Mouse (Mus musculus): ENCODE measurements at regions not wholly inside any gene's neighbourhood (a gene's known extent, or its start where the extent isn't known, plus 50 kb on each side); places are given as distances from the start of the nearest gene placed in this dataset.

GRCm38 (mm10) chr3:41366264-41366663 lies 189.3 kb upstream of the Jade1 start:
- DNase-seq (ENCODE audit: low spot score in 2 of 2) = no peak

DNA sequence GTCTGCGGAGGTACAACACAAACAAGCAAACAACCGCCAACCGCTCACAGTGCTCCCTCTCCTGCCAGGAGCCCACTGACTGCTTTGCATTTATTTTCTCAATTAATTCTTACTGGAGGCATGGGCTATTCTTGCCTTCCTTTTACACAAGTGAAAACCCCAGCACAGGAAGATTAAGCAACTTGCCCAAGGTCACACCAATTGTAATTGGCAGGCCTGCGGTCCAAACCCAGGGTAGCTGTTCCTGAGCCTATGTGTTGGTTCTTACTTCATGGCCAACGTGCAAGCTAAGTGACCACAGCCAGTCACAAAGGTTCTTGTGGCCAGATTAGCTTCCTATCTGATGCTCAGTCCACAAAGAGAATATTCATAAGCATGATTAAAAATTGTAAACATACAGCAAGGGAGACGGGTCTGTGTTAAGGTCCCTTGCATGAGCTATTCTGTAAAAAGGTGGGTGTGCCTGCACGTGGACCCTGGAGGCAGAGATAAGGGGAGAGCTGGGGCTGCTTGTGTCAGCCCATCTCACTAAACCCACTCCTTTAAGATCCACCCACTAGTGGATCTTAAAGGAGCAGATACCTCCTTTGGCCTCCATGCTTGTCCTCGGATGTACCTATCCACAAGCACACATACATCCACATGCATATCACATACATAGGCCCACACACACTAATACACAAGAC lies 190.2 kb upstream of the Jade1 start:
- DNase-seq (ENCODE audit: low spot score in 2 of 2) = no peak

GRCm38 (mm10) chr3:41363947-41364346 lies 191.6 kb upstream of the Jade1 start:
- DNase-seq (ENCODE audit: low spot score in 2 of 2) = no peak

DNA sequence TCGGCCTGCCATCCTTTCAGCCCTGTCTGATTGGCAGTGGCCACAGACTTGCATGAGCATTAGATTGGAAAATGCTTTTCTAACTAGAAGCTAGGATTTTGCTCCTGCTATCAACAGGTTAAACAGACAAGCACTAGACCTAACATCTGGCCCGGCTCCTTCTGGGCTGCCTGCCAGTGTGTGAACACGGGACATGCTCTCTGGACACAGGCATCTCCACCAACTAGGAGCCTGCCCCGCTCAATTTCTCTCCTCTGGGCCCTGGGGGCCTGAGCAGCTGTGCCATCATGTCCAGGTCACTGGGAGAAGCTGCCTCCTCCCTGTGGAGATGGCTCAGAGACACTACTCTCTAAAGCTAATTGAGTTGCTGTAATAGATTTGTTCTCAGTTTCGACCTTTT lies 195.3 kb upstream of the Jade1 start:
- DNase-seq (ENCODE audit: low spot score in 2 of 2) = no peak

GRCm38 (mm10) chr3:41359458-41359857 lies 196.1 kb upstream of the Jade1 start:
- DNase-seq (ENCODE audit: low spot score in 2 of 2) = no peak

- DNase-seq (ENCODE audit: low spot score in 2 of 2) = no peak
These were observed 202.5 kb upstream of the Jade1 start for GRCm38 (mm10) chr3:41353021-41353420.

- no peak for DNase-seq (ENCODE audit: low spot score in 2 of 2)
These were observed 203.7 kb upstream of the Jade1 start for GRCm38 (mm10) chr3:41351786-41352185.

DNA sequence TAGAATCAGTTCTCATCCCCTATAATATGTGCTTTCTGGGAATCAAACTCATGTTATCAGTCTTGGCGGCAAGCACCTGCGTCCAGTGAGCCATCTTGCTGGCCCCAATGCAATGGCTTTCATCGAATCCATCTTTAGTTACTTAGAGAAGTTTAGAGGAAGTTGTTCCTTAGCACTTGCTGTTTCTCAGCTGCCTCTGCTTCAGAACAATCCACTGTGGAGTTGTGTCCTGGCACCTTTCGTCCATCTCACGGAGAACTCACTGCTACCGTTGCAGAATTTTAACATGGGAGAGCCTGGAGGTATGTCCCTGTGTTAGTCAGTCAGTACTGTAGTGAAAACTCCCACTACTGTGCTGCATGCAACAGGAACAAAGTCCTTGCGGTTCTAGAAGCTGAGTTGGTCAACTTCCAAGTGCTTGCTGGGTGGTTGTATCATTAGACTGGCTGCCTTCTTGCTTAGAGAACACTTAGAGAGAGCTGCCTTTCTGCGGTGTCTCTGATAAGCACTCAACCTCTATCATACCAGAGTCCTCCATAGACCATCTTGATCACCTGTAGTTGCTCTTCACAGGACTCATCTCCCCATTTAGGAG lies 204.3 kb upstream of the Jade1 start:
- DNase-seq (ENCODE audit: low spot score in 2 of 2) = no peak

DNA sequence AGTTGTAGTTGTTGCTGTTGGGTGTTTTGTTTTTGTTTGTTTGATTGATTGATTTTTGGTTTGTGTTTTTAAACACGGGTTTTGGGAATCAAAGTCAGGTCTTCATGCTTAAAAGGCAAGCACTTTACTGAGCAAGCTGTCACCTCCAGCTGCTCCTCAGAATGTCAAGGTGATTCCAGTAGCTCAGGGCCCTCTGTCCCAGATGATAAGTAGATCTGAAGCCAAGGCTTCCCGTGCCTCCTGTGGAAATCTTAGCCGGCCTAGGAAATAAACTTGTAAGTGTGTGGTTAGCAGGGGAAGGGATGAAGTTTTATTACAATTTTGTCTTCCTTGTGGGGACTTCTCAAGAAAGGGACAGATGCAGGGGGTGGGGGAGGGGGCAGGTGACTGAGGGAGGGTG lies 205.2 kb upstream of the Jade1 start:
- no peak for DNase-seq (ENCODE audit: low spot score in 2 of 2)

GRCm38 (mm10) chr3:41348795-41349194 lies 206.7 kb upstream of the Jade1 start:
- DNase-seq (ENCODE audit: low spot score in 2 of 2) = peak; percentile 44 to 48

DNA sequence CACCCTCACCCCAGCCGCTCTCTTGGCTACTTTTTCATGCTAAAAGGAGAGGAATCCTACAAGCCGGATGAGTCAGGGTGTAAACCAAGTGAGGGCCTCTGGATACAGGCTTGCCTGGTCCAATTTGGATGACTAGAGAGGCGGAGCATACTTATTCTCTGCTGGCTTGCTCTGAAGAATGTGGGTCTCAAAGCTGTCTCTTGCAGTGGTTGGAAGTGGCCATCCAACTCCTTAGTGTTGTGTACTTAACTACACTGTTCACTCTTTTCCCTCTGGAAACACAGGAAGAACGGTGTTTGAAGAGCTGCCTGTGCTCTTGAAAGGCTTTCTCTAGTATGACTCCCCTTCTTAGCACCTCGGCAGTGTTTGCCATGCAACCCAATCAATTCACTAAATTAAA lies 208.7 kb upstream of the Jade1 start:
- no peak for DNase-seq (ENCODE audit: low spot score in 2 of 2)

- DNase-seq (ENCODE audit: low spot score in 2 of 2) = no peak
These were observed 212.1 kb upstream of the Jade1 start for GRCm38 (mm10) chr3:41343431-41343830.

GRCm38 (mm10) chr3:41332481-41332880 lies 223.1 kb upstream of the Jade1 start:
- no peak for DNase-seq (ENCODE audit: low spot score in 2 of 2)

DNA sequence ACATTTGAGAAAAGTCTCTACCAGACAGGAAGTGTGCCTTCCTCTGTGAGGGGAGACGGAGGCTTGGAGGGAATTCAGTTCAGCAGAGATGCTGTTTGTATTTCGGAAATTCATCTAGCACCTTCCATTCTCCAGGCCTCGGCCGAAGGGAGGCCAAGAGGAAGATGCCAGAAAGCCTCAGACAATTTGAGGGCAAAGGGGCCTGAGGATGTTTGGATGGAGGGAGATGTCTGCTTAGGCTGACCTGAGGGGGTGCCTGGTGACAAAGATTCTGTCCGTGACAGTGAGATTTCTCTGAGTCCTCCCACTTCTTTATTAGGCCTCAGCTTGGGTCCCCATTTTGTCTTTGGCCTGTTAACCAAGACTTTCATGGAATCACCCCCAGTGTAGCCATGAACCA lies 225.2 kb upstream of the Jade1 start:
- no peak for DNase-seq (ENCODE audit: low spot score in 2 of 2)

DNA sequence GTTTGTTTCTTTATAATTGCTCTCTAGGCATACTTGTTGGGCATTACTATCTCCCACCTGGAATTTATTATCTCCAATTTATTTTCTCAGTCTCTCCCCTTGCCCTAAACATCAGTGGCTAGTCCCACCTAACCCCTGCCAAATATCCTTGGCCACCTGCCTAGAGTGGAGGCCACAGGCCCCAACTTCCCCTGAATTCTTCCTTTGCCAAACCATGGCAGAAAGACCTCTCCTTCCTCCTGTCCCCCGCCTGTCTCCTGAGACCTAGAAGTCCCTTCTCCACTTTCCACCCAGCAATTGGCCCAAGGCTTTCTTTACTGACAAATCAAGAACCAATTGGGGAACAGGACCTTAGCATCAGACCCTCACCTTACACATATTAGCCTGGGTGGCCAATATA lies 226.7 kb upstream of the Jade1 start:
- no peak for DNase-seq (ENCODE audit: low spot score in 2 of 2)

DNA sequence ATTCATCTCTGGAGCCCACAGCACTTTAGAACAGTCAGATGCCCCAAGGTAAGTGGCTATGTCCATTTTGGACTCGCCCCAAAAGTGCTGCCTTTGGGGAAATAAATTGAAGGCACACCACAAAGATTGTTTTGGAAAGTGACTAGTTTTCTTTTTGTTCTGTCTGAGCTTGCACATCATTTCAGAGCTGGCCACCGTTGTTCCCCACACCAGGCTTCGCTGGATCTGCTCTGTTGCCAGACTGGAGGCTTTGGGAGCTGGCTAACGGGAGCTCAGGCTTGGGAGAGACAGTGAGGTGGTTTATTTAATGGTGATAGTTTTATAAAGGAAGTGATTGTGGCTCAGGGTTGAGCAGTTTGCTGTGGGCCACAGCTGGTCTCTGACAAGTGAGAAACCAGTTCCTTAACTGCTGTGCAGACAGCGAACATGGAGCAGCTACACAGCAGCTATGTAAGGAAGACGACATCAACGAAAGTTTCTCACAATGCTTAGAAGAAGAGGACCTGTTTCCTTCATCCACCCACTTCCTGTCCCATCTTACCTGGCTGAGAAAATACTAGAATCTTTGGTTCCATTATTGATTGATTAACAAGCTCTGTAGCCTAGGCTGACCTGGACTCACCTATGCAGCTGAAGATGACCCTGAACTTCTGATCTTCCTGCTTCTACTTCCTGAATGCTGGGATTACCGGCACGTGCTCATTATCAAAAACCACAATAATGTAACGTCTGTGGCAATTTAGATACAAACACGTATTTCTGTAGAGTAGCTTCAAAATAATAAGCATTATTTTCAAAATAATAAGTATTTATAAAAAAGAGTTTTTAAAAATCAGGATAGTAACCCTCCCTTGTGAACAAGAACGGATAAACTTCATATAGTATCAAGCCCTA lies 229.1 kb upstream of the Jade1 start:
- DNase-seq (ENCODE audit: low spot score in 2 of 2) = no peak

GRCm38 (mm10) chr3:41321808-41322207 lies 233.7 kb upstream of the Jade1 start:
- no peak for DNase-seq (ENCODE audit: low spot score in 2 of 2)

- no peak for DNase-seq (ENCODE audit: low spot score in 2 of 2)
These were observed 236.2 kb upstream of the Jade1 start for GRCm38 (mm10) chr3:41319214-41319856.

- no peak for DNase-seq (ENCODE audit: low spot score in 2 of 2)
These were observed 235.6 kb upstream of the Pgrmc2 start for GRCm38 (mm10) chr3:41318232-41319131.

DNA sequence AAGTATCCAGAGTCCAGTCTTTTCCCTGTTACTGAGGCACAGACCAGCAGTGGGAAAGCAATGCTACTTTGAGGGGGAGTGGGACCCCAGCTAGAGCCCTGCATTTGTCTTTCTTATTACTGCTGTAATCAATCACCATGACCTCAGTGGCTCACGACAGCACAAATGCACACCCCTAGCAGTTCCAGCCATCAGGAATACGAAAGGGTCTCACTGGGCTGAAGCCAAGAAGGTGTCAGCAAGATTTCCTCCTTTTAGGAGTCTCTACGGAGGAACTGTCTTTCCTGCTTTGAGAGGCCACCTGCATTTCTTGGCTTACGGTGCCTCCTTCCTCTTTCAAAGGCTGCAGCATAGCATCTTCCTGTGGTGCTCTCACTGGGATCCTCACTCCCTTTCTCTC lies 234.3 kb upstream of the Pgrmc2 start:
- no peak for DNase-seq (ENCODE audit: low spot score in 2 of 2)

- no peak for DNase-seq (ENCODE audit: low spot score in 2 of 2)
These were observed 229.6 kb upstream of the Pgrmc2 start for GRCm38 (mm10) chr3:41312492-41312891.
